Mouse (Mus musculus) embryonic facial prominence, embryonic 13.5 days (tissue): Measurements from ENCODE around the gene Pnmal1. TPM values are rescaled to one million over a fixed set of nuclear protein-coding genes. Genes with fewer than 3 reads are reported as not detected.

Experiments used
- ATAC-seq: fragments of 200-750 bp; cut with Nextera tagmentation; 2 replicates; pipeline ENCODE4 v1.8.0; 2017; ENCODE audit warnings: low read depth; ENCODE audit not compliant: insufficient number of reproducible peaks, insufficient read depth, low FRiP score, low TSS enrichment
- H3K27ac ChIP-seq: fragments of 300-500 bp; sonication (generic); 2 replicates; pipeline ENCODE4 v1.5.1; 2015; ENCODE audit warnings: moderate library complexity, mild to moderate bottlenecking, inconsistent platforms
- H3K27me3 ChIP-seq: fragments of 300-500 bp; sonication (generic); 2 replicates; pipeline ENCODE4 v1.6.1; 2015; ENCODE audit warnings: mild to moderate bottlenecking, inconsistent platforms
- H3K36me3 ChIP-seq: fragments of 300-500 bp; sonication (generic); 2 replicates; pipeline ENCODE4 v1.6.1; 2015; ENCODE audit warnings: mild to moderate bottlenecking, inconsistent platforms
- H3K4me1 ChIP-seq: fragments of 300-500 bp; sonication (generic); 2 replicates; pipeline ENCODE4 v1.6.1; 2015; ENCODE audit warnings: inconsistent platforms
- H3K4me2 ChIP-seq: fragments of 300-500 bp; sonication (generic); 2 replicates; pipeline ENCODE4 v1.6.1; 2015; ENCODE audit warnings: moderate library complexity, mild to moderate bottlenecking, inconsistent platforms
- H3K4me3 ChIP-seq: fragments of 300-500 bp; sonication (generic); 2 replicates; pipeline ENCODE4 v1.5.1; 2015; ENCODE audit warnings: mild to moderate bottlenecking, inconsistent platforms
- H3K9ac ChIP-seq: fragments of 300-500 bp; sonication (generic); 2 replicates; pipeline ENCODE4 v1.6.1; 2015; ENCODE audit warnings: mild to moderate bottlenecking, inconsistent platforms
- H3K9me3 ChIP-seq: fragments of 300-500 bp; sonication (generic); 2 replicates; pipeline ENCODE4 v1.6.1; 2016; ENCODE audit warnings: inconsistent platforms
- WGBS: fragments of 180-500 bp; shearing (Covaris S2); methylation state at CpG from one replicate; pipeline ENCODE4 v1.1.7; 2015; ENCODE audit warnings: mixed read lengths; 5-methylcytosine and 5-hydroxymethylcytosine counted together
- polyA plus RNA-seq: library from polyadenylated mRNA; unstranded; fragments of >200 nt; fragmentation: Nextera tagmentation; extraction: Ambion mirVana; gene quantifications from 2 replicates; pipeline ENCODE4 v1.2.1, GENCODE M21; 2015

Pnmal1 gene
- polyA plus RNA-seq, 1 experiment from 2014 or later: 1.2 TPM

DNA sequence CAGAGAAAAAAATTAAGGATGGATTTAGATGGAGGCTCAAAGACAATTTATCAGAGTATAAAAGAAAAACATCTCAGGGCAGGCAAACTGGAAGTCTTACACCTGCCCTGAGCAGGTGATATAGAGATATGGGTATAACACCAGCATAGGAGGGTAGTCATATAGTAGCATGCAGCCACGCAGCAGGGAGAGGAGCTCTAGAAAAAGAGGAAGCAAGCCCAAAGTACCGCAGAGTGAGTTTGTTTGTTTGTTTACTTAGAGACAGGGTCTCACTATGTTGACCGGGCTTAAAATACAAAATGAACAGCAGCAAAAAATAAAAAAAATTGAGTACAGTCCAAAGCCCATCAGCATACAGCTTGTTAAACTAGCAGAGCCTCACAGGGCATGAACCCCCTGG is 11.7 kb downstream of the Pnmal1 start:
- Histone ChIP-seq H3K27ac (no peak overlapping the region), H3K4me2 (no peak overlapping the region), H3K9me3 (no peaks in the 10 kb centered on the region), H3K27me3 (no peaks in the 10 kb centered on the region), H3K9ac (no peak overlapping the region), H3K4me1 (no peaks in the 10 kb centered on the region), H3K4me3 (no peak overlapping the region), H3K36me3 (no peaks in the 10 kb centered on the region)
- WGBS: 80% methylated on average over 3 of the region's 3 CpGs
- no peak for ATAC-seq

DNA sequence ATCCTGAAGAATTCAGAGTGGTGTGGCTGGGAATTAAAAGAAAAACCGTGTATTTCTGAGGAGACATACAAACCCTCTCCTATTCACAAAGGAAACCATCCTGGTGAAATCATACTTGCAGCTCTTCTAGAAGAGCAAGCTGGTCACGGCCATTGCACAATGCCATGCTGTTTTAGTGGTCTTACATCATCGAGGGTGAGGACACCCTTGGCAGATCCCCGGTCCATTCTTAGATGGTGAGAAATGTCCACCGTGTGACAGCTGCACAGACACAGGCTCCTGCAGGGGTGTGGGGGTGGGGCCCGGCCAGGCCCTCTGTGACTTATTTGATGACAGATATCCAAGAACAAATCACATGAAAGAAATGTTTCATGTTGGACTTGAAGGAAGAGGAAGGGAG is 14.5 kb downstream of the Pnmal1 start:
- Histone ChIP-seq H3K4me2 (no peak overlapping the region), H3K27ac (no peak overlapping the region), H3K27me3 (no peaks in the 10 kb centered on the region), H3K4me1 (no peaks in the 10 kb centered on the region), H3K4me3 (no peak overlapping the region), H3K9ac (no peak overlapping the region), H3K36me3 (no peaks in the 10 kb centered on the region), H3K9me3 (no peaks in the 10 kb centered on the region)
- ATAC-seq: no peak
- WGBS: 68% methylated on average over 6 of the region's 6 CpGs

DNA sequence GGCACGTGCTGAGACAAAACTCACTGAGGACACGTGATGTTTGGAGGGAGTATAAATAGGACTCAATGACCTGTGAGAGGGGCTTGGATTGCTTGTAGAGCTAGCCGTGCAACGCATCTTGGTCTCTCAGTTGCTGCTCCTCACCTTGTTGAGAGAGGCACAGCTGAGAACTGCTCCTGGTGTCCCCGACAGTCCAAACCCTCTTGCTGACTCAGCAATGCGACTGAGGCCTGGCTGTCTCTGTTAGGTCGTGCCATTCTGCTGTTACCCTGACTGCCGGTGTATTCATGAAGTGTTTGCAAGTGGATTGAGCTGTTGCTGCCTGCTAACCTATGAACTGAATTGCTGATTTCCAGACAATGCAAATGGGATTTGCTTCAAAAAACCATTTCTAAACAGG is 16.8 kb downstream of the Pnmal1 start:
- H3K4me3 ChIP-seq: no peak overlapping the region
- no peak for ATAC-seq
- no peak overlapping the region for H3K27ac ChIP-seq
- no peaks in the 10 kb centered on the region for H3K27me3 ChIP-seq
- no peaks in the 10 kb centered on the region for H3K36me3 ChIP-seq
- 63% methylated on average over 8 of the region's 8 CpGs for WGBS
- no peak overlapping the region for H3K4me2 ChIP-seq
- no peak overlapping the region for H3K9ac ChIP-seq
- H3K4me1 ChIP-seq: peaks cover 9% of the 10 kb centered on the region
- H3K9me3 ChIP-seq: no peaks in the 10 kb centered on the region

DNA sequence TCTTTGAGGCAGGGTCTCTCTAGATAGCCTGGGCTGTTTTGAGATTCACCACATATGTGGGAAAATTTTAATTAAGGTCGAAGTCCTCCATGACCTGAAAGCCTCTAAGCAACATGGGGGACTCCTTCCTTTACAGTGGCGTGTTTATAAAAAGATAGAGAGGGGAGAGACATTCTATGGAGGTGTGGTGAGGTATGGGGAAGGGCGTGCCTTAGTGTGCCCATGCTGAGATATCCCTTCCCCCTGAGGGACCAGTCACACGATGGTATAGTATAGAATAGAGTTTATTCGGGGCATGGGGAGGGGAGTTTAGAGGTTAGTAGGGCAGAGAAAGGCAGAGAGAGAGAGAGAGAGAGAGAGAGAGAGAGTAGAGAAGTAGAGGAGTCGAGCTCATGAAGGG is 18.7 kb downstream of the Pnmal1 start:
- H3K9ac ChIP-seq: no peak overlapping the region
- no peaks in the 10 kb centered on the region for H3K9me3 ChIP-seq
- WGBS: 74% methylated on average over 6 of the region's 6 CpGs
- no peak overlapping the region for H3K4me2 ChIP-seq
- no peak for ATAC-seq
- H3K27me3 ChIP-seq: no peaks in the 10 kb centered on the region
- H3K36me3 ChIP-seq: no peaks in the 10 kb centered on the region
- H3K4me3 ChIP-seq: no peak overlapping the region
- H3K4me1 ChIP-seq: peaks cover 15% of the 10 kb centered on the region
- no peak overlapping the region for H3K27ac ChIP-seq

DNA sequence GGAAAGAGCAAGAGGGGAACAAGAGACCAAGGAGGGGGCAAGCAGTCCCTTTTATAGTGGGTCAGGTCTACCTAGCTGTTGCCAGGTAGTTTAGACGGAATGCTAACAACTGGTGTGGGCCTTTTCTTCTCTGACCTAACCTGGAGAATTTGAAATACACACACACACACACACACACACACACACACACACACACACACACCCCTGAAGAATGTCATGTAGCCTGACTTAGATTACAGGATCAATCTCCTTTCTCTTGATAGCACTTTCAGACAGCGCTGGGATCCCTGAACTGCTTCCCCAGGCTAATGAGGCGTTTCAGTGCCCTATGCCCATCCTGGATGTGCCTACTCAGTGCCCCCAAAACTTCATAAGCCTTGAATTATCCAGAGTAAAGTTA is 19.1 kb downstream of the Pnmal1 start:
- no peak for ATAC-seq
- Histone ChIP-seq H3K36me3 (no peaks in the 10 kb centered on the region), H3K4me2 (no peak overlapping the region), H3K4me3 (no peak overlapping the region), H3K27me3 (no peaks in the 10 kb centered on the region), H3K9ac (no peak overlapping the region), H3K4me1 (peaks cover 17% of the 10 kb centered on the region), H3K27ac (no peak overlapping the region), H3K9me3 (no peaks in the 10 kb centered on the region)
- WGBS: 80% methylated on average over 3 of the region's 3 CpGs

DNA sequence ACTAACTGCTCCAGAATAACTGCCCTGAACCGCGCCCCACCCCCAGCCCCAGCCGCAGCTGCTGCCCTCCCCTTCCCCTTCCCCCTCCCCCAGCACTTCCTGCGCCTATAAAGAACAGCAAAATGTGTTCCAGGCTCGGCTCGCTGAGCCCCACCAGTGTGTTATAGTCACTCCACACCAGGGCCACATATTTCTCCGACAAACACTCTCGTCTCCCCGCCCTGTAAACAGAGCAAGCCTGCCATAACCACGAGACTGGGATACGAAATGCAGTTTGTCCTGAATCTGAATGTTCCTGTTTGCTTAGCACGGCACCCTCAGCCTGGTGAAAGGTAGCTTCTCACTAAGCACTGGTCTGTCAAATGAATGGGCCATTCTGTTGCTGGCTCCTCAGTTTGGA is 20.9 kb downstream of the Pnmal1 start:
- Histone ChIP-seq H3K27ac (peak overlapping the region; percentile 84), H3K4me3 (peak overlapping the region; percentile 27), H3K9ac (0 out of 2 replicates have a peak overlapping the region, but pooled peaks have one; percentile 53), H3K9me3 (no peaks in the 10 kb centered on the region), H3K36me3 (no peaks in the 10 kb centered on the region), H3K27me3 (no peaks in the 10 kb centered on the region), H3K4me2 (peak overlapping the region; percentile 58), H3K4me1 (peaks cover 17% of the 10 kb centered on the region)
- 2% methylated on average over 12 of the region's 12 CpGs for WGBS
- no peak for ATAC-seq

DNA sequence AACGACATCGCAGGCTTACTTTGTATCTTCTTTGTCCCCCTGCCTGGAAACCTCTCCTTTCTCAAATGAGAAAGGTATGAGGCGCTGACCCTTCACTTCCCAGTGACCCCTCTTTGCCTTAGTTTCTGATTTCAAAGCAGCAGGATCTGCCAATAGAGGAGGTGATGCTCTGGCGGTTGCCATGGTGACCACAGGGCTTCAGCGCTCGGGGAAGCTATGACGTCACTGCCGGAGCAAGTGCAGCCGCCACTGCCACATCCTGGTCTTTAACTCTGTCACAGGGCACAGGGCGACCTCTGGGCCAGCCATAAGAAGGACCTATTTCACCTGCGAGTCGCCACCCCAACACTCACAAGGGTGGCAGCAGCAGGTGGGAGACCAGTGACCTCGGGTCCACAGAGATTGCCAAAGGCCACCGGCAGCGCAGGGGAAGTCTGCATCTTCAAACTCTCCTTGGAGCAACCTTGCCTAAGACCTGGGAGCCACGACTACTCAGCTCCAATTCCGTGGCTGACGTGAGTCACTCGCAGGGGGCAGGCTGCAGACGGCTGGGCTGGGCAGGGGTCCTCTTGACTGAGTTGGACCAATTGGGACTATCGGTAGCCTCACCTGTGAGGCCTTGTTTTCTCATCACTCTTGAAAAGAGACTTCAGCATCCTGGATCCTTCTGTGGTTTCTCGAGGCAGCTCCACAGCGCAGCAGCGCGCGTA is 23.5 kb downstream of the Pnmal1 start, which contains the start of gene Gm42372:
Gm42372 (plus strand) TSS at position 228 of the 710 bp plus-strand sequence.
- 0 out of 2 replicates have a peak, but pooled peaks have one; percentile 26 for ATAC-seq

DNA sequence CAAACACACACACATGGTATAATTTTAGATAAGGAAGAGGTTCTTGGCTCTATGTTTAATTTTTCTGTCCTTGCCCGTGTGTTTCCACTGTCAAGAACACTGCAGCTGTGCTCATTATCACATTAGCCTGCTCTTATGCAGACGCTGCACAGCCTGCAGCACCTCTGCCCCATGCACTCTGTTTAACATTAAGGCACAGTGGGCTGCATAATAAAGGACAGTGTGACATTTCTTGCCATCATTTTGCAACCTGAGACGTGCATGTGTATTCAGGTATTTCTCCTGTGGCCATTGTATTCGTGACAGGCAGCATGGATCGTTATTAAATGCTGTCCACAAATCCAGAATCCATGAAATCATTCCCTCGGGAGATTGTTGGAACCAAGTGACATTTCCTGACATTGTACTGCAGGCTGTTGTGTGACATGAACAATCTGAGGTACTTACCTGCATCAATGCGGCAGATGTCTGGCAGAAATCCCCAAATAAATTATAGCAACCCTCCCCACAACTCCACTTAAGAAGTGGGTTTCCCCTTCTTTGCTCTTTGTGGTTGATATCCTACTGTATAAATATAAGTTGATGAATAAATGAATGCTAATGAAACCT is 28.2 kb downstream of the Pnmal1 start:
- Histone ChIP-seq H3K27ac (peak overlapping the region; percentile 48; the same call in 1 of the 2 replicates), H3K4me3 (no peak overlapping the region), H3K4me2 (no peak overlapping the region), H3K4me1 (peaks cover 51% of the 10 kb centered on the region), H3K9me3 (no peaks in the 10 kb centered on the region), H3K36me3 (no peaks in the 10 kb centered on the region), H3K9ac (no peak overlapping the region), H3K27me3 (no peaks in the 10 kb centered on the region)
- 27% methylated on average over 7 of the region's 7 CpGs for WGBS
- ATAC-seq: no peak

More for the DNA sequence above, 23.5 kb downstream of the Pnmal1 start, which contains the start of gene Gm42372:
- peaks cover 28% of the 10 kb centered on the region for H3K4me1 ChIP-seq
- peak within 1 kb of the TSS; percentile 20; the same call in 1 of the 2 replicates for H3K4me3 ChIP-seq
- no peaks in the 10 kb centered on the region for H3K9me3 ChIP-seq
- H3K4me2 ChIP-seq: peak within 1 kb of the TSS; percentile 49
- no peak within 1 kb of the TSS for H3K9ac ChIP-seq
- no peak within 1 kb of the TSS for H3K27ac ChIP-seq
- H3K36me3 ChIP-seq: no peaks in the 10 kb centered on the region
- WGBS: 24% methylated on average over 26 of the region's 26 CpGs
- H3K27me3 ChIP-seq: no peaks in the 10 kb centered on the region

DNA sequence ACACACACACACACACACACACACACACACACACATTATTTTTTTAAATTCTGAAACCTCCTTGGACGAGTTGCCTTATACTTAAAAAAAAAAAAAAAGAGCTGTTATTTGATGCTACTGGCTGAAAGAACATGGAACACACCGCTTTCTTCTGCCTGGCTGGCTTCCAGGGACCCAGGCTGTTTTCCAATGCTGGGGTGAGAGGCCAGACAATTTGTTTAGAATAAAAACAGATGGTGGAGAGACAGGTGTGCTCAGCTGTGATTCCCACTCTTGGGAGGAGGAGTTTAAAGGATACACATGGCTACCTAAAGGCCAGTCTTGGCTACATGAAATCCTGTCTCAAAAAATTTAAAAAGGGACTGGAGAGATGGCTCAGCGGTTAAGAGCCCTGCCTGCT is 28.9 kb downstream of the Pnmal1 start:
- Histone ChIP-seq H3K36me3 (no peaks in the 10 kb centered on the region), H3K4me3 (no peak overlapping the region), H3K4me2 (no peak overlapping the region), H3K27ac (peak overlapping the region; percentile 48; the same call in 1 of the 2 replicates), H3K9me3 (no peaks in the 10 kb centered on the region), H3K4me1 (peaks cover 47% of the 10 kb centered on the region), H3K9ac (no peak overlapping the region), H3K27me3 (no peaks in the 10 kb centered on the region)
- ATAC-seq: no peak
- WGBS: 27% methylated on average over 3 of the region's 3 CpGs

DNA sequence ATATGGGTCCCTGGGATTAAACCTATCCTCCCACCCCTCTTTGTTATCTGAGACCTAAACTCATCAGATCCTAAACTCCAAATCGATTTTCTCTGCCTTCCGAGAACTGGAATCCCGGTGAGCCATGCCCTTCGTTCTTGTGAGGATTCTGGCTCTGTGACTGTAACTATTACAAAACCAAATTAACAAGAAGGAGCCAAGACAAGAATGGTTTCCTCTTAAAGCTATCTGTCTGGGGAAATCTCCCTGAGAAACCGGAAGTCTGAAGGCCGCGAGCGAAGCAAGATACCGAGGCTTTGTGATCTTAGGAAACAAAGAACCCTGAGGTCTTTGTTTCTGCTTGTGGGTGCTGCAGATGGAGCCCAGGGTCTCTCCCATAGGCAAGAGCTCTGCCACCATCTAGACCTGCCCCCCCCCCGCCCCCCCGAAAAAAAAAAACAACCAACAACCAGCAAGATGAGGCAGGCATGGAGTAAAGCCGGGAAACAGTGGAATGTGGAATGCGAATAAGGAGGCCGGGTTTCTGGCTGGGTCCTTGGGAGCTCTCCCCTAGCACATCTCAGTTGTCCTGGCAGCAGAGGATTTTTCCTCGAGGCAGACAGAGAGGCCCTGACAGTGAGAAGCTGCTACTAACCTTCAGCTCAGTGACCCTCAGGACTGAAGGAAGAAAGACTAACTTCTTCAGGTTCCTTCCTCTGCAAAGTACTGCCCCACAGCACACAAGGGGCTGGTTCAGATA is 30.7 kb downstream of the Pnmal1 start:
- 0 out of 2 replicates have a peak overlapping the region, but pooled peaks have one; percentile 28 for H3K9ac ChIP-seq
- 21% methylated on average over 15 of the region's 15 CpGs for WGBS
- H3K27me3 ChIP-seq: no peaks in the 10 kb centered on the region
- peak overlapping the region; percentile 26 for H3K4me2 ChIP-seq
- no peak for ATAC-seq
- H3K4me3 ChIP-seq: no peak overlapping the region
- peaks cover 60% of the 10 kb centered on the region for H3K4me1 ChIP-seq
- peak overlapping the region; percentile 92 for H3K27ac ChIP-seq
- no peaks in the 10 kb centered on the region for H3K9me3 ChIP-seq
- H3K36me3 ChIP-seq: 0 out of 2 replicates have a peak, but pooled peaks cover 1% of the 10 kb centered on the region

DNA sequence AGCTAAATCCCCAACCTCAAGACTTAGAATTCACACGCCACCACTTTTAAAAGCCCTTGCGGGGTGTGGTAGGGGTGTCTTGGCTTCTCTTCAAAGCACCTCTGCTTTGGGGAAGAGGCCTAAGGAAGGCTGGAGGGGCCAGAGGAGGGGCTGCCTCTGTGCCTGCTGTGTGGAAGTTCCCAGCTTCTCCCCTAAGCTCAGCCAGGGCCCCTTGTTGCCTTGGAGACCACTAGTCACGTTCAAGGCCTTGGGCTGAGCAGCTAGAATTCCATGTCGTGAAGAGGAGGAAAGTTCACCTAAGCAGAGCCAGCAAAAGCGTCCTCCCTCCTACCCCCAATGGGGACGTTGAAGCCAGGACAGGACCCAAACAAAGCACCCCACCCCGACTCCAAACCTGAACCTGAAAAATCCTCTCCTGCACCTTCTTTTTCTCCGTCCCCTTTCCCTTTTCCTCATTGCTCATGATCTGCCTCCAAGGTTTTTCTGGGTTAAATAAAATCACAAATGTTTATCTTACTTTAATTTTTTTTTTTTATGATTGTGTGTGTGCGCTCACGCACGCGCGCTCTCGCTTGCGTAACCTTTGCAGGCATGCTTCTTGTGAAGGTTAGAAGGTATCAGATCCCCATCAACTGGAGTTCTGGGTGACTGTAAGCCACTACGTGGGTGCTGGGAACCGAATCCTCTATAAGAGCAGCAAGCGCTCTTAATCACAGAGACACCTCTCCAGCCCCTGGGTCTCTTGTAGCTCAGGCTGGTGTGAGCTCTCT is 32.4 kb downstream of the Pnmal1 start:
- no peak overlapping the region for H3K9ac ChIP-seq
- no peaks in the 10 kb centered on the region for H3K27me3 ChIP-seq
- 48% methylated on average over 18 of the region's 18 CpGs for WGBS
- H3K4me3 ChIP-seq: 0 out of 2 replicates have a peak overlapping the region, but pooled peaks have one; percentile 10
- peak overlapping the region; percentile 92 for H3K27ac ChIP-seq
- peaks cover 77% of the 10 kb centered on the region for H3K4me1 ChIP-seq
- H3K9me3 ChIP-seq: no peaks in the 10 kb centered on the region
- ATAC-seq: peak; percentile 65
- 0 out of 2 replicates have a peak, but pooled peaks cover 4% of the 10 kb centered on the region for H3K36me3 ChIP-seq
- H3K4me2 ChIP-seq: peak overlapping the region; percentile 46
